Mouse (Mus musculus): ENCODE results near the gene Pth2r. TPM values are rescaled to one million over a fixed set of nuclear protein-coding genes. Genes with fewer than 3 reads are reported as not detected.

Gene Pth2r
- not detected in 2 replicates for total RNA-seq (2014; fragmentation: Nextera tagmentation)
- total RNA-seq (2017) = not detected in 2 replicates

GRCm38 (mm10) chr1:65281756-65282155, at the start of gene Pth2r:
Gene Pth2r (plus strand): TSS chr1:65282056.
- no peak for ATAC-seq (replicated peaks; ENCODE audit: low FRiP score, low TSS enrichment, poor library complexity, severe bottlenecking)

DNA sequence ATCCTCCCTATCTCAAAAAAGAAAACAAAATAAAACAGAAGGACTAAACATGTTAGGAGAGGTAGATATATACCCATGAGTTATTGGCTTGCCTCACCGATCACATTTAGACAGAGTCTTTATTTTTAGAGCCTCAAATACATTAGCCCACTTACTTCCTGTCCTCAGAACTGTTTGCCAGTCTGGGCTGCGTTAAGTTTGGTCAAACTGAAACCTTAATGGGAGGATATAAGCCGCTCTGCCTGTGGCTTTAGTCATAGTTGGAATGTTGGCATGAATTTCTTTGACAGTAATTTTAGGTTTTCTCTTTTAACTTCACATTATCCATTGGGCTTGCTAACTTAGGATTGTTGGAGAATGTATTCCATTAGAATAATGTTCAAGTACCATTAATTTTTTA, 44.1 kb upstream of the Pth2r start:
- ATAC-seq (replicated peaks; ENCODE audit: low FRiP score, low TSS enrichment, poor library complexity, severe bottlenecking) = no peak

- no peak for ATAC-seq (replicated peaks; ENCODE audit: low FRiP score, low TSS enrichment, poor library complexity, severe bottlenecking)
Observed at GRCm38 (mm10) chr1:65245637-65246036, 36.2 kb upstream of the Pth2r start.

- no peak for ATAC-seq (replicated peaks; ENCODE audit: low FRiP score, low TSS enrichment, poor library complexity, severe bottlenecking)
Observed at GRCm38 (mm10) chr1:65280461-65280860, 1.4 kb upstream of the Pth2r start.

DNA sequence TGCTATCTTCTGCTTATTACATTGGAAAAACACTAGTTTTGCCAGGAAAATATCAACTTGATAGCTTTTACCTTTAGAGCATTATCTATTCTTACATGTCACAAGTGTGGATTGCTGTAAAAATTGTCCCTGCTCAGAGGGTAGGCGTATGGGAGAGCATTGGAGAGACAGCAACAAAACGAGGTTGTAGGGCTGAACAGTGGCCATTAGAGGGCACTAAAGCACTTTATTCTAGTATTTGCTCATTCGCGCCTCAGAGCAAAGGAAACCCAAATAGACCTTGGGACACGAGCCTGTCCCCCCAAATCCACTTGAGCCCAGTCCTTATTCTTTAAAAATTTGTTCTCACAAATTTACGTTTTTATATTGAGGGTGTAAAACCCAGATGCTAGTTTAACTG, 910 bp downstream of the Pth2r start:
- peak; percentile 92 for ATAC-seq (replicated peaks; ENCODE audit: low FRiP score, low TSS enrichment, poor library complexity, severe bottlenecking)

GRCm38 (mm10) chr1:65308476-65308875, 26.6 kb downstream of the Pth2r start:
- no peak for ATAC-seq (replicated peaks; ENCODE audit: low FRiP score, low TSS enrichment, poor library complexity, severe bottlenecking)

DNA sequence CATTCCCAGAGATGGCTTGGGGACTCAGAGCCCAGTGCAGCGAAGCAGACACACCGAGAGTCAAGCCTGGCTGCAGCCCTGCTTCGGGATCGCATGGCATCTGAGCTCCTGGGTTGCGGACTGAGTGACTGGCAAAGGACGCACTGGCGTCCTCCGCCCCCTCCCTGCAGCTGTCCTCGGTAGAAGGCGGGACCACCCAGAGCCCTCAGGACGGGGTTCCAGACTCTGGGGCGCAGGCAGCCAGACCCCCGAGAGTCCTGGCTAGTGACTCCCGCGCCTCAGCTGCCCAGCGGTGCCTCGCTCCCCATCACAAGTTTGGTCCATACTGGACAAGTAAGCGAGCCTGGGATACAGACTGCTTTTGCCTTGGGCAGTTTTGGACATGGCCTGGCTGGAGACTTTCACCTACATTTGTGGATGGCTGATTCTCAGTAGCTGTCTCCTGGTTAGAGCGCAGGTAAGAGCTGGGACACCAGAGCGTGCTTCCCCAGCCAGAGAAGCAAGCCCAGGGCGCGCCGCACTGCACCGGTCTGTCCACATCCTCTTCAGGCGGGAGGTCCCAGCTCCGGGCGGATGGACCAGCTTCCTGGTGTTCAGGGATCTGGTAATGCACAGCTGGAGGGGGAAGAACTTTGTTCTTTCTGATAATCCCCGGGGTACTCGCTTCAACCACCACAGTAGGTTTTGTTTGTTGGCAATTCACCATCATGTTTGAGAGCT, 29.5 kb downstream of the Pth2r start:
- no peak for ATAC-seq (replicated peaks; ENCODE audit: low FRiP score, low TSS enrichment, poor library complexity, severe bottlenecking)

DNA sequence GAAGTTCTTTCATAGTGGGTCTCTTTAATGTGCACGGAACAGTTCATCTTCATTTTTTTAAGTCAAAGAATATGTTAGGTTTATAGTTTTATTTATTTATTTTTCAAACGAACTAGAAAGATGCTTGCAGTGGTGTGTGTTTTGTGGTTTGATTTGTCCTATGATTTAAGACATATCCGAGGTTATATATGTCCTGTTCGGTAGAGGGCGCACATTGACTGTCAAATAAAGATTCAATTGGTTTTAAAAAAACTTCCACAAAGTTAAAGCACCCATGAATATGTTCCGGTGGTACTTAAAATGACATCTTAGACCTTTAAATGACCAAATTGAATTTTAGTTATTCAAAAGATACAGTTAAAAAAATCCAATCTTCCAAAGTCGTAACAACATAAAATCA, 30.3 kb downstream of the Pth2r start:
- no peak for ATAC-seq (replicated peaks; ENCODE audit: low FRiP score, low TSS enrichment, poor library complexity, severe bottlenecking)

GRCm38 (mm10) chr1:65312896-65313295, 31.0 kb downstream of the Pth2r start:
- ATAC-seq (replicated peaks; ENCODE audit: low FRiP score, low TSS enrichment, poor library complexity, severe bottlenecking) = no peak

GRCm38 (mm10) chr1:65314054-65315021, 32.5 kb downstream of the Pth2r start:
- no peak for ATAC-seq (replicated peaks; ENCODE audit: low FRiP score, low TSS enrichment, poor library complexity, severe bottlenecking)

DNA sequence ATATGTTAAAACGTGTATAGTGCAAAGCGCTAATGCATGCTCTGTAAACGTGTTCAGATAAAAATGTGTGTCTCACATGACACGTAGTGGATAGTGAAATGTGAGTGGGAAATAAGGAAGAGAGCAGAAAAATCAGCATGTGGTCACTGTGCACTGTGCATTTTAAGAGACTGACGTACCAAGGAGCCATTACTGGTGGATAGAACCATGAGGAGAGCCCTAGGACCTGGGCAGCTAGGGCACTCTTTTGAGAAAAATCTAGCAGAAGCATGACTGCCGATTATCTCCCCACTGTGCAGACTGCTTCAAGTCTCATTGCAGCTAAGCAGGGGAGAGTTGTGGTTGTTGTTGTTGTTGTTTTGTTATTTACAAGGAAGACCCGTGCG, 33.2 kb downstream of the Pth2r start:
- no peak for ATAC-seq (replicated peaks; ENCODE audit: low FRiP score, low TSS enrichment, poor library complexity, severe bottlenecking)

- ATAC-seq (replicated peaks; ENCODE audit: low FRiP score, low TSS enrichment, poor library complexity, severe bottlenecking) = no peak
Observed at GRCm38 (mm10) chr1:65334026-65334425, 52.2 kb downstream of the Pth2r start.

- ATAC-seq (replicated peaks; ENCODE audit: low FRiP score, low TSS enrichment, poor library complexity, severe bottlenecking) = no peak
Observed at GRCm38 (mm10) chr1:65337768-65338167, 55.9 kb downstream of the Pth2r start.

DNA sequence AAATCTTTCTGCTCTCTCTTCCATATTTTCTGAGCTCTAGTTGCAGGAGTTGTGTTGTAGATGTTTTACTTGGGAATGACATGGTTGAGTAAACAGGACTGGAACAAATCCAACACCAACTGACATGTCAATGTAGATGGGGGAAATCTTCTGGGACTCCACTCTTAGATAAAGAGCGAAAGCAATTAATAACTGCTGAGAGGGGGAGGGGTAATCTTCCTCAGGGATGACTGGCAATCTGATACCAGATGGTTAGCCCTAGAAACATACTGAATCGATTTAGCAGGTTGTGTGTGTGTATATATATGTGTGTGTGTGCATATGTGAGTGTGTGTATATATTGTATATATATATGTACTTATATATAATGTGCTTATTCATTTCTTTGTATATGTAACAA, 58.4 kb downstream of the Pth2r start:
- ATAC-seq (replicated peaks; ENCODE audit: low FRiP score, low TSS enrichment, poor library complexity, severe bottlenecking) = no peak

- no peak for ATAC-seq (replicated peaks; ENCODE audit: low FRiP score, low TSS enrichment, poor library complexity, severe bottlenecking)
Observed at GRCm38 (mm10) chr1:65352979-65353378, 71.1 kb downstream of the Pth2r start.

GRCm38 (mm10) chr1:65354153-65354552, 72.3 kb downstream of the Pth2r start:
- ATAC-seq (replicated peaks; ENCODE audit: low FRiP score, low TSS enrichment, poor library complexity, severe bottlenecking) = no peak

- ATAC-seq (replicated peaks; ENCODE audit: low FRiP score, low TSS enrichment, poor library complexity, severe bottlenecking) = peak; percentile 67; the same call in 1 of the 2 replicates
Observed at GRCm38 (mm10) chr1:65388328-65388727, 106.5 kb downstream of the Pth2r start.

DNA sequence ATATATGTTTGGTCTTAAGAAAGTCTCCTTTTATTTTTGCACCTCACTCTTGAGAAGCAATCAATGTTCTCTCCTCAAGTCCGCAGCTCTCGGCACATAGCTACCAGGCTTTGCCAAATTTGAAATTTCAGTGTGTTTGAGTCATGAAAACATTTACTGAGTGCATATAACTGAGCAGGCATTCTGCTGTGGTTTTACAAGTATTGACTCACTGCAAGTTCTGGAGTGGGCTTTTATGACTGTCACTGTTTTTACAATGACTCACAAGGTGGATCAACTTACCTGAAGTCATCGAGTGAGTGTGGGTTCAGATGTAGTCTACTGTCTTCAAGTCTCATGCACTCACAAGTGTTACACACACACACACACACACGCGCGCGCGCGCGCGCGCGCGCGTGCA, 107.8 kb downstream of the Pth2r start:
- no peak for ATAC-seq (replicated peaks; ENCODE audit: low FRiP score, low TSS enrichment, poor library complexity, severe bottlenecking)

DNA sequence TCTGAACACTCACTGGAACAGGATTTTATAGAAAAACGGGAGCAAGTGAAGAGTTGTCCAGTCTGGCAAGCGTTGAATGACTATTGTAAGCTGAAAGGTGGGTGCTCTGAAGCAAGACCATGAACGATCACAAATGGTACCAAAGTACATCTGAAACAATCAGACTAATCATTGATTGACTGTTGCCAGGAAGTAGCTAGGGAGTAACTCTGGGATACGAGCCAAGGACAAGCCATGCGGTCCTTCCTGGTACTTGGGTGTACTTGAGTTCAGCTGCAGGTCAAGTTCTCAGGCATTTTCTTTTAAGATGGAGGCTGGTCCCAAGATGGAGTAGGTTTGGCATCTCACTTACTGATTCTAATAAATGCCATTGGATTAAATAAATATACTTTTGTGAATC, 125.6 kb downstream of the Pth2r start:
- ATAC-seq (replicated peaks; ENCODE audit: low FRiP score, low TSS enrichment, poor library complexity, severe bottlenecking) = no peak

GRCm38 (mm10) chr1:65420909-65421308, 139.1 kb downstream of the Pth2r start:
- ATAC-seq (replicated peaks; ENCODE audit: low FRiP score, low TSS enrichment, poor library complexity, severe bottlenecking) = no peak

Data from megakaryocyte-erythroid progenitor cell, adult 5-6 weeks (primary cell).